Mouse (Mus musculus) CH12.LX (cell line): ENCODE data around the gene Acsbg1. TPM values are rescaled to one million over a fixed set of nuclear protein-coding genes. Genes with fewer than 3 reads are reported as not detected.

Experiments used
- DNase-seq: peaks from one replicate; pipeline ENCODE4 v3.0.0-alpha.2; 2013; ENCODE audit errors: extremely low read depth
- H3K27ac ChIP-seq: 2 replicates; pipeline ENCODE4 v1.5.1; 2012; ENCODE audit warnings: low read depth, mild to moderate bottlenecking, control low read depth, moderate library complexity; ENCODE audit not compliant: insufficient read depth
- H3K27me3 ChIP-seq: replicated peaks from 2 replicates; pipeline ENCODE3; 2012; ENCODE audit warnings: inconsistent platforms
- H3K36me3 ChIP-seq, 2 experiments: replicated peaks in 1 of 2; 2 replicates each; pipeline versions ENCODE3 to v1.6.1; 2012; ENCODE audit warnings: inconsistent platforms in 1 of 2, low read length in 1 of 2, mild to moderate bottlenecking in 1 of 2, mixed read lengths in 1 of 2, moderate library complexity in 1 of 2; ENCODE audit not compliant: control insufficient read depth in 1 of 2, insufficient read depth in 1 of 2
- H3K4me1 ChIP-seq, 2 experiments: 2 replicates each; pipeline ENCODE4 v1.6.1; 2012; ENCODE audit warnings: inconsistent platforms in 1 of 2, moderate library complexity in 1 of 2; ENCODE audit not compliant: insufficient read depth in 2 of 2, control insufficient read depth in 1 of 2
- H3K4me2 ChIP-seq: 2 replicates; pipeline ENCODE4 v1.6.1; 2012; ENCODE audit warnings: low read depth, mild to moderate bottlenecking, control low read depth; ENCODE audit not compliant: poor library complexity, insufficient read depth, severe bottlenecking
- H3K4me3 ChIP-seq, 3 experiments: fragments of 150-350 bp in 1 of 3; sonication (generic) in 1 of 3; replicated peaks in 1 of 3; 2 replicates each; pipeline versions ENCODE3 to v1.5.1; 2011 to 2012; ENCODE audit warnings: low read depth in 2 of 3, low read length in 2 of 3, mild to moderate bottlenecking in 2 of 3, moderate library complexity in 2 of 3, control low read depth in 1 of 3, improper control_type of control experiment in 1 of 3, inconsistent platforms in 1 of 3, mixed read lengths in 1 of 3; ENCODE audit not compliant: poor library complexity in 1 of 3
- H3K79me2 ChIP-seq: replicated peaks from 2 replicates; pipeline ENCODE4 v1.6.1; 2012; ENCODE audit warnings: mild to moderate bottlenecking, moderate library complexity; ENCODE audit not compliant: control insufficient read depth, poor library complexity, insufficient read depth, severe bottlenecking; ENCODE audit errors: extremely low read depth
- H3K9ac ChIP-seq: 2 replicates; pipeline ENCODE4 v1.6.1; 2012; ENCODE audit warnings: low read depth, mild to moderate bottlenecking, control low read depth, moderate library complexity; ENCODE audit not compliant: insufficient read depth
- H3K9me3 ChIP-seq: replicated peaks from 2 replicates; pipeline ENCODE3; 2012; ENCODE audit warnings: low read length, inconsistent platforms, mixed read lengths
- BHLHE40 ChIP-seq: IDR thresholded peaks from 2 replicates; pipeline ENCODE4 v1.6.1; 2011; ENCODE audit warnings: mild to moderate bottlenecking, low read depth, low read length, improper control_type of control experiment
- CHD2 ChIP-seq: IDR thresholded peaks from 2 replicates; pipeline ENCODE4 v1.6.1; 2011; ENCODE audit warnings: low read length, improper control_type of control experiment
- ELF1 ChIP-seq: IDR thresholded peaks from 2 replicates; pipeline ENCODE4 v1.6.1; 2014; ENCODE audit warnings: low read depth, mild to moderate bottlenecking, inconsistent platforms, low read length, improper control_type of control experiment
- EP300 ChIP-seq: IDR thresholded peaks from 2 replicates; pipeline ENCODE4 v1.6.1; 2011; ENCODE audit warnings: low read length, improper control_type of control experiment
- ETS1 ChIP-seq: conservative IDR thresholded peaks from 2 replicates; pipeline ENCODE4 v1.6.1; 2012; ENCODE audit warnings: low read depth, mild to moderate bottlenecking, inconsistent platforms, low read length, improper control_type of control experiment, moderate library complexity
- HCFC1 ChIP-seq: IDR thresholded peaks from 2 replicates; pipeline ENCODE4 v1.6.1; 2012; ENCODE audit warnings: low read depth, mild to moderate bottlenecking, inconsistent platforms, low read length, improper control_type of control experiment
- IRF4 ChIP-seq: IDR thresholded peaks from 2 replicates; pipeline ENCODE4 v1.6.1; 2014; ENCODE audit warnings: low read depth, mild to moderate bottlenecking, inconsistent platforms, low read length, improper control_type of control experiment
- JUND ChIP-seq: conservative IDR thresholded peaks from 2 replicates; pipeline ENCODE4 v1.6.1; 2011; ENCODE audit warnings: low read depth, low read length, improper control_type of control experiment
- MAX ChIP-seq: IDR thresholded peaks from 2 replicates; pipeline ENCODE4 v1.6.1; 2011; ENCODE audit warnings: low read length, improper control_type of control experiment
- MAZ ChIP-seq: IDR thresholded peaks from 2 replicates; pipeline ENCODE4 v1.6.1; 2012; ENCODE audit warnings: low read depth, mild to moderate bottlenecking, inconsistent platforms, low read length, improper control_type of control experiment, moderate library complexity
- MEF2A ChIP-seq: IDR thresholded peaks from 2 replicates; pipeline ENCODE4 v1.6.1; 2014; ENCODE audit warnings: low read depth, mild to moderate bottlenecking, inconsistent platforms, low read length, improper control_type of control experiment, borderline replicate concordance
- MYC ChIP-seq: IDR thresholded peaks from 2 replicates; pipeline ENCODE4 v1.6.1; 2011; ENCODE audit warnings: low read depth, mild to moderate bottlenecking, improper control_type of control experiment, low read length
- NELFE ChIP-seq: IDR thresholded peaks from 2 replicates; pipeline ENCODE4 v1.6.1; 2011; ENCODE audit warnings: low read depth, low read length, improper control_type of control experiment
- PAX5 ChIP-seq: IDR thresholded peaks from 2 replicates; pipeline ENCODE4 v1.6.1; 2012; ENCODE audit warnings: low read length, inconsistent platforms, mixed read lengths
- POLR2A ChIP-seq: IDR thresholded peaks from 2 replicates; pipeline ENCODE4 v1.6.1; 2011; ENCODE audit warnings: low read depth, mild to moderate bottlenecking, improper control_type of control experiment, low read length
- RAD21 ChIP-seq: IDR thresholded peaks from 2 replicates; pipeline ENCODE4 v1.6.1; 2011; ENCODE audit warnings: low read depth, mild to moderate bottlenecking, low read length, improper control_type of control experiment, moderate library complexity
- RCOR1 ChIP-seq: conservative IDR thresholded peaks from 2 replicates; pipeline ENCODE4 v1.6.1; 2012; ENCODE audit warnings: low read depth, mild to moderate bottlenecking, inconsistent platforms, low read length, improper control_type of control experiment
- SIN3A ChIP-seq: IDR thresholded peaks from 2 replicates; pipeline ENCODE4 v1.6.1; 2012; ENCODE audit warnings: low read length, improper control_type of control experiment, inconsistent platforms
- TBP ChIP-seq: conservative IDR thresholded peaks from 2 replicates; pipeline ENCODE4 v1.6.1; 2011; ENCODE audit warnings: low read depth, low read length, improper control_type of control experiment
- TCF12 ChIP-seq: IDR thresholded peaks from 2 replicates; pipeline ENCODE4 v1.6.1; 2014; ENCODE audit warnings: low read depth, mild to moderate bottlenecking, inconsistent platforms, low read length, improper control_type of control experiment
- UBTF ChIP-seq: IDR thresholded peaks from 2 replicates; pipeline ENCODE4 v1.6.1; 2012; ENCODE audit warnings: low read depth, mild to moderate bottlenecking, inconsistent platforms, low read length, improper control_type of control experiment, moderate library complexity
- USF1 ChIP-seq: IDR thresholded peaks from 2 replicates; pipeline ENCODE4 v1.6.1; 2014; ENCODE audit warnings: low read depth, mild to moderate bottlenecking, inconsistent platforms, low read length, improper control_type of control experiment
- ZNF384 ChIP-seq: IDR thresholded peaks from 2 replicates; pipeline ENCODE4 v1.6.1; 2012; ENCODE audit warnings: low read depth, low read length, improper control_type of control experiment, inconsistent platforms
- dilution Hi-C: fragments of 300-500 bp; cut with MboI; formaldehyde crosslinking; loops from 2 replicates; pipeline ENCODE4 v1.14.3; 2020; ENCODE audit warnings: low sequenced_read_pairs; ENCODE audit not compliant: extremely low pct_unique_long_range_greater_than_20kb, extremely low pct_ligation_motif_present
- in situ Hi-C: fragments of 300-500 bp; cut with MboI; formaldehyde crosslinking; loops from 3 replicates; pipeline ENCODE4 v1.14.3; 2019; ENCODE audit warnings: low sequenced_read_pairs, low pct_ligation_motif_present, low pct_unique_long_range_greater_than_20kb, mixed read lengths
- polyA plus RNA-seq: library from polyadenylated mRNA; unstranded; fragments of >175 nt; gene quantifications from 2 replicates; pipeline ENCODE4 v1.2.1, GENCODE M21; 2012; ENCODE audit warnings: low read depth; ENCODE audit not compliant: insufficient read length
- total RNA-seq, 2 experiments: library from RNA; depleted of rRNA; stranded (reverse); fragments of 300-350 nt in 1 of 2; fragments of >200 nt in 1 of 2; gene quantifications; 2 replicates each; pipeline ENCODE4 v1.2.3; 2012 to 2014

Acsbg1 gene
- total and polyA plus RNA-seq, 3 experiments: 16.8 to 24.0 (median 23.6) TPM

- H3K4me3 ChIP-seq: peak overlapping the region; percentile 65 to 68 (median 67)
- peak overlapping the region; percentile 30; the same call in 1 of the 2 replicates for H3K27ac ChIP-seq
- no peaks in the 10 kb centered on the region for H3K27me3 ChIP-seq
- peaks cover 35 to 88% of the 10 kb centered on the region in 2 experiments for H3K4me1 ChIP-seq
- H3K9me3 ChIP-seq: no peaks in the 10 kb centered on the region
- 0 out of 2 replicates have a peak, but pooled peaks cover 4% of the 10 kb centered on the region for H3K79me2 ChIP-seq
- no peak for TF ChIP-seq USF1
- peak; percentile 23; the same call in 1 of the 2 replicates for TF ChIP-seq MEF2A
- TF ChIP-seq JUND: no peak
- peak; percentile 86 for TF ChIP-seq MAZ
- no peak; the same call in 1 of the 2 replicates for TF ChIP-seq TCF12
- peak; percentile 35; the same call in 1 of the 2 replicates for TF ChIP-seq NELFE
- no peak for TF ChIP-seq UBTF
- TF ChIP-seq RAD21: no peak
- peak; percentile 42 for TF ChIP-seq HCFC1
- peak; percentile 78 for TF ChIP-seq IRF4
- peak; percentile 54; the same call in 1 of the 2 replicates for TF ChIP-seq ELF1
- peak; percentile 21; the same call in 1 of the 2 replicates for TF ChIP-seq SIN3A
- peak; percentile 67 for TF ChIP-seq POLR2A
- peak; percentile 65; the same call in 1 of the 2 replicates for TF ChIP-seq TBP
- TF ChIP-seq MAX: peak; percentile 53; the same call in 1 of the 2 replicates
- no peak for TF ChIP-seq CHD2
- TF ChIP-seq EP300: peak; percentile 69
- TF ChIP-seq ETS1: no peak
- TF ChIP-seq BHLHE40: peak; percentile 48; the same call in 1 of the 2 replicates
- H3K4me2 ChIP-seq: peak overlapping the region; percentile 77
- H3K9ac ChIP-seq: peak overlapping the region; percentile 75
- in situ Hi-C loops: no loop called here
- dilution Hi-C loops: no loop called here
- peaks cover 3 to 34% of the 10 kb centered on the region in 2 experiments for H3K36me3 ChIP-seq
- peak; percentile 87 for DNase-seq
These were observed 19.1 kb downstream of the Acsbg1 start for GRCm38 (mm10) chr9:54642556-54642955.

- dilution Hi-C loops: no loop called here
- Histone ChIP-seq H3K9me3 (no peaks in the 10 kb centered on the region), H3K4me1 (peaks cover 33 to 88% of the 10 kb centered on the region in 2 experiments), H3K9ac (peak overlapping the region; percentile 75), H3K36me3 (peaks cover 3 to 38% of the 10 kb centered on the region in 2 experiments), H3K4me2 (peak overlapping the region; percentile 77), H3K27me3 (no peaks in the 10 kb centered on the region), H3K4me3 (peak overlapping the region; percentile 65 to 68 (median 67)), H3K27ac (peak overlapping the region; percentile 30; the same call in 1 of the 2 replicates), H3K79me2 (0 out of 2 replicates have a peak, but pooled peaks cover 4% of the 10 kb centered on the region)
- in situ Hi-C loops: no loop called here
- no peak for DNase-seq
- TF ChIP-seq CHD2 (no peak), MYC (no peak), EP300 (no peak), PAX5 (no peak), UBTF (no peak), RCOR1 (no peak), ZNF384 (no peak), JUND (no peak)
These were observed 19.5 kb downstream of the Acsbg1 start for GRCm38 (mm10) chr9:54642149-54642548.
